Mouse (Mus musculus) limb, embryonic 11.5 days (tissue): ENCODE data around the gene Zfp961. TPM values are rescaled to one million over a fixed set of nuclear protein-coding genes. Genes with fewer than 3 reads are reported as not detected.

ENCODE experiments used
- ATAC-seq: fragments of 200-750 bp; cut with Nextera tagmentation; 2 replicates; pipeline ENCODE4 v1.8.0; 2017; ENCODE audit warnings: low read depth; ENCODE audit not compliant: insufficient number of reproducible peaks, low FRiP score, low TSS enrichment
- DNase-seq: peaks from one replicate; pipeline ENCODE4 v3.0.0-alpha.2; 2015; ENCODE audit warnings: low spot score
- H3K27ac ChIP-seq: fragments of 300-500 bp; sonication (generic); replicated peaks from 2 replicates; pipeline ENCODE4 v1.5.1; 2014; ENCODE audit warnings: low read depth, mild to moderate bottlenecking, low read length
- H3K27me3 ChIP-seq: fragments of 300-500 bp; sonication (generic); 2 replicates; pipeline ENCODE4 v1.6.1; 2014; ENCODE audit warnings: mild to moderate bottlenecking, low read length, mixed read lengths; ENCODE audit not compliant: control insufficient read depth, insufficient read depth
- H3K36me3 ChIP-seq: fragments of 300-500 bp; sonication (generic); 2 replicates; pipeline ENCODE4 v1.6.1; 2014; ENCODE audit warnings: mild to moderate bottlenecking, low read length, moderate library complexity, mixed read lengths; ENCODE audit not compliant: control insufficient read depth, insufficient read depth
- H3K4me1 ChIP-seq: fragments of 300-500 bp; sonication (generic); 2 replicates; pipeline ENCODE4 v1.6.1; 2014; ENCODE audit warnings: low read length, mixed read lengths; ENCODE audit not compliant: control insufficient read depth, insufficient read depth
- H3K4me2 ChIP-seq: fragments of 300-500 bp; sonication (generic); 2 replicates; pipeline ENCODE4 v1.6.1; 2014; ENCODE audit warnings: low read depth, mild to moderate bottlenecking, moderate library complexity; ENCODE audit not compliant: severe bottlenecking
- H3K4me3 ChIP-seq: fragments of 300-500 bp; sonication (generic); 2 replicates; pipeline ENCODE4 v1.5.1; 2014; ENCODE audit warnings: low read depth, low read length
- H3K9ac ChIP-seq: fragments of 300-500 bp; sonication (generic); 2 replicates; pipeline ENCODE4 v1.6.1; 2014; ENCODE audit warnings: mild to moderate bottlenecking, low read length
- H3K9me3 ChIP-seq: fragments of 300-500 bp; sonication (generic); 2 replicates; pipeline ENCODE4 v1.6.1; 2016; ENCODE audit warnings: low read length; ENCODE audit not compliant: control insufficient read depth
- WGBS: fragments of 180-500 bp; shearing (Covaris S2); extraction: QIAGEN DNeasy Blood & Tissue Kit; methylation state at CpG from one replicate; pipeline ENCODE4 v1.1.7; 2014; 5-methylcytosine and 5-hydroxymethylcytosine counted together
- polyA plus RNA-seq: library from polyadenylated mRNA; unstranded; fragments of >200 nt; fragmentation: Nextera tagmentation; extraction: Ambion mirVana; gene quantifications from 2 replicates; pipeline ENCODE4 v1.2.1, GENCODE M21; 2014

Zfp961 gene
- polyA plus RNA-seq, 1 experiment from 2014 or later = 30.9 TPM

- H3K27me3 ChIP-seq = no peaks in the 10 kb centered on the region
- H3K27ac ChIP-seq = no peak overlapping the region
- H3K4me2 ChIP-seq = no peak overlapping the region
- ATAC-seq = no peak
- H3K4me1 ChIP-seq = no peaks in the 10 kb centered on the region
- 95% methylated on average over 6 of the region's 6 CpGs for WGBS
- H3K4me3 ChIP-seq = no peak overlapping the region
- H3K9ac ChIP-seq = no peak overlapping the region
- peaks cover 25% of the 10 kb centered on the region for H3K36me3 ChIP-seq
- DNase-seq = no peak
- no peaks in the 10 kb centered on the region for H3K9me3 ChIP-seq
Measured at GRCm38 (mm10) chr8:71968100-71968499, 17.3 kb downstream of the Zfp961 start.

GRCm38 (mm10) chr8:71968636-71969035 lies 17.8 kb downstream of the Zfp961 start:
- H3K4me3 ChIP-seq = no peak overlapping the region
- no peak overlapping the region for H3K9ac ChIP-seq
- no peaks in the 10 kb centered on the region for H3K9me3 ChIP-seq
- no peak overlapping the region for H3K27ac ChIP-seq
- no peak for DNase-seq
- no peak for ATAC-seq
- H3K4me2 ChIP-seq = no peak overlapping the region
- no peaks in the 10 kb centered on the region for H3K27me3 ChIP-seq
- WGBS = 96% methylated on average over 6 of the region's 6 CpGs
- H3K4me1 ChIP-seq = no peaks in the 10 kb centered on the region
- peaks cover 25% of the 10 kb centered on the region for H3K36me3 ChIP-seq

GRCm38 (mm10) chr8:71971945-71972344 lies 21.1 kb downstream of the Zfp961 start:
- DNase-seq = no peak
- 75% methylated on average over 1 of the region's 1 CpGs for WGBS

GRCm38 (mm10) chr8:71974211-71974610 lies 23.4 kb downstream of the Zfp961 start:
- 88% methylated on average over 3 of the region's 3 CpGs for WGBS
- no peaks in the 10 kb centered on the region for H3K9me3 ChIP-seq
- H3K4me2 ChIP-seq = no peak overlapping the region
- no peak overlapping the region for H3K9ac ChIP-seq
- no peaks in the 10 kb centered on the region; the same call in 1 of the 2 replicates for H3K36me3 ChIP-seq
- H3K4me3 ChIP-seq = no peak overlapping the region
- no peaks in the 10 kb centered on the region for H3K4me1 ChIP-seq
- no peak for DNase-seq
- ATAC-seq = no peak
- no peaks in the 10 kb centered on the region for H3K27me3 ChIP-seq
- no peak overlapping the region for H3K27ac ChIP-seq

More at GRCm38 (mm10) chr8:71971945-71972344, 21.1 kb downstream of the Zfp961 start:
- Histone ChIP-seq H3K36me3 (peaks cover 11% of the 10 kb centered on the region), H3K9ac (no peak overlapping the region), H3K27ac (no peak overlapping the region), H3K9me3 (no peaks in the 10 kb centered on the region), H3K27me3 (no peaks in the 10 kb centered on the region), H3K4me2 (no peak overlapping the region), H3K4me3 (no peak overlapping the region), H3K4me1 (no peaks in the 10 kb centered on the region)
- ATAC-seq = no peak

GRCm38 (mm10) chr8:71981032-71981431 lies 30.2 kb downstream of the Zfp961 start:
- Histone ChIP-seq H3K9me3 (no peaks in the 10 kb centered on the region), H3K9ac (no peak overlapping the region), H3K36me3 (no peaks in the 10 kb centered on the region), H3K4me3 (no peak overlapping the region), H3K4me1 (no peaks in the 10 kb centered on the region), H3K4me2 (no peak overlapping the region), H3K27me3 (no peaks in the 10 kb centered on the region), H3K27ac (no peak overlapping the region)
- ATAC-seq (no peak), DNase-seq (no peak)
- WGBS = 70% methylated on average over 2 of the region's 2 CpGs

GRCm38 (mm10) chr8:71981456-71981855 lies 30.6 kb downstream of the Zfp961 start:
- H3K4me1 ChIP-seq = no peaks in the 10 kb centered on the region
- no peaks in the 10 kb centered on the region for H3K36me3 ChIP-seq
- H3K4me2 ChIP-seq = no peak overlapping the region
- no peaks in the 10 kb centered on the region for H3K9me3 ChIP-seq
- H3K27ac ChIP-seq = no peak overlapping the region
- DNase-seq (no peak), ATAC-seq (no peak)
- WGBS = 90% methylated on average over 4 of the region's 4 CpGs
- no peak overlapping the region for H3K9ac ChIP-seq
- H3K27me3 ChIP-seq = no peaks in the 10 kb centered on the region
- H3K4me3 ChIP-seq = no peak overlapping the region

GRCm38 (mm10) chr8:71984601-71985000 lies 33.8 kb downstream of the Zfp961 start:
- H3K4me1 ChIP-seq = no peaks in the 10 kb centered on the region
- H3K36me3 ChIP-seq = no peaks in the 10 kb centered on the region
- H3K27ac ChIP-seq = no peak overlapping the region
- no peak overlapping the region for H3K4me2 ChIP-seq
- WGBS = 68% methylated on average over 4 of the region's 4 CpGs
- DNase-seq (no peak), ATAC-seq (no peak)
- no peaks in the 10 kb centered on the region for H3K27me3 ChIP-seq
- H3K9ac ChIP-seq = no peak overlapping the region
- no peak overlapping the region for H3K4me3 ChIP-seq
- H3K9me3 ChIP-seq = no peaks in the 10 kb centered on the region

GRCm38 (mm10) chr8:71988110-71988866 lies 37.5 kb downstream of the Zfp961 start:
- H3K4me2 ChIP-seq = peak overlapping the region; percentile 55
- ATAC-seq (peak; percentile 58; the same call in 1 of the 2 replicates), DNase-seq (peak; percentile 65)
- H3K9me3 ChIP-seq = no peaks in the 10 kb centered on the region
- no peaks in the 10 kb centered on the region for H3K36me3 ChIP-seq
- peak overlapping the region; percentile 2; the same call in 1 of the 2 replicates for H3K9ac ChIP-seq
- H3K4me1 ChIP-seq = no peaks in the 10 kb centered on the region
- H3K27me3 ChIP-seq = no peaks in the 10 kb centered on the region
- H3K4me3 ChIP-seq = peak overlapping the region; percentile 33
- H3K27ac ChIP-seq = no peak overlapping the region
- 16% methylated on average over 24 of the region's 24 CpGs for WGBS
